Mouse (Mus musculus) thymus, adult 18-20 months (tissue): ENCODE data around the gene Gm21788.
"Not testable (repeated sequence)": the region's sequence is repeated elsewhere in the genome, so short reads cannot be mapped to it uniquely, and the experiment has no call there.

Source experiments
- DNase-seq, 2 experiments: peaks; one replicate each; pipeline ENCODE4 v3.0.0; 2022; ENCODE audit warnings: mixed read lengths in 2 of 2

Gene Gm21788

DNA sequence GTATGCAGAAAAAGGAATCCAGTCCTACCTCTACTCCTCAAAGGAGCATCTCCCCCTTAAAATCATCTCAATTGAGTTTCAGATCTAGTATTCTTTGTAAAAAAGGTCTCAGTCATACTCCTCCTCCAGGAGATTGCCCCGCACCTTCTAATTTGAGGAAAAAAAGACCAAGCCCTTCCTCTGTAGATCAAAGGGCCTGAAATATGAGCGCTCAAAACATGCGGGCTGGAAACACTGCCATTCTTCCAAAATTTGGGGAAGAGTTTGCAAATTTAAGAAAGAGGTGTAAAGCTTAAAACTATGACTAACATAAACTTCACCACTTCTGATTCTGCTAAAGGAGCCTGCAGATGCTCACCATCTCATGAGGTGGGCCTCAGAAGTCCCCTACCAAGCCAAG, at the start of gene Gm21788:
Gene Gm21788 (plus strand): TSS at position 301 of the 400 bp plus-strand sequence.
- not testable (repeated sequence) for DNase-seq
